Mouse (Mus musculus) adrenal gland, postnatal 36 days (tissue): ENCODE measurements around the gene Ptprg. TPM values are rescaled to one million over a fixed set of nuclear protein-coding genes. Genes with fewer than 3 reads are reported as not detected.
A peak's percentile ranks its signal among the peaks of the same experiment; 100 is the strongest.
"Not testable (repeated sequence)": the region's sequence is repeated elsewhere in the genome, so short reads cannot be mapped to it uniquely, and the experiment has no call there.

Experiments used
- DNase-seq, 2 experiments: peaks; one replicate each; pipeline ENCODE4 v3.0.0; 2021; ENCODE audit warnings: mixed read lengths in 1 of 2
- total RNA-seq, 2 experiments: library from RNA; stranded (reverse); gene quantifications; 2 replicates each; pipeline ENCODE4 v1.2.3; 2021

Ptprg gene
- total RNA-seq, 2 experiments from 2014 or later = 103 to 108 TPM

DNA sequence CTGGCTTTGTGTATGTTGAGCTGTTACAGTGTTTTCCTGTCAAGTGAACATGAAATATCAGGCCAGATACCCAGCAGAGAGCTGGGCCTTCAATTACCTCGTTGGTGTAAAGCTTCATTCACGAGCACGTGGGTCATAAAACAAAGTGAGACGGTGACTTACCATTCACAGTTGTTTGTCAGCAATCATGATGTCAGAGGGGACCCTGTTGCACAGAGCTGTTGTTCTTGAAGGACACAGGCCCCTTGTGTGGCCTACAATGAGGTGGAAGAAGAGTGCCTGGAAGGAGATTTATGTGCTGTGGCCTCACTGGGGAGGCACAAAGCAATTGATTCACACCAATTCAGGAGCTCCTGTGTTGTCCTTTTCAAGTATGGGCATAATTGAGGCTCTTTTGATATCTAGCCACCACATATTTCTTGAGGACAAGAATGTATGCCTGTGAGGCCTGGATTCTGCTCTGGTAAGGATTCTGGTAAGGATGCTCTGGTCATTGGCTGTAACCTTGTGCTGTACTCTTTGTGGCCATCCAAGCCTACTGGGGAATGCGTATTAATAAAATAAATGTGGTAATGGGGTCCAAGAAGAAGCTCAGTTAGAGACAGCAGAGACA is 503.7 kb downstream of the Ptprg start:
- DNase-seq = no peak

DNA sequence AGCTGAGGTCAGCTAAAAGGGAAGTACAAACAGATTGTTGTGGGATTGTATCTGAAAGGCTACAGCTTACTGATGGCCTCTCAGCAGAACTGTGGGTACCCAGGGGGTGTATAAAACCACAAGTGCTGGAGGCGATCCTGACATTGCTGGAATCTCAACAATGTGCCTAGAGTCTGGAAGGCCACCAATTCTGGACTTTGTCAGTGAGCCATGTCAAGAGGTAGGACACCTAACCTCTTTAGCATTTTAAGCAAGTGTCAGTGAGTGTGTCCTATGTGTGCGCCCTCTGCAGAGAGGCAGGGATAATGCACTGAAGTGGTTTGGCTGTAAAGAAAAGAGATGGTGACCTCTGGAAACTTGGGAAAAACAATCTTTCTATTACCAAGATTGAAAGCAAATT is 504.5 kb downstream of the Ptprg start:
- peak in 1 of 2 experiments; percentile 4 for DNase-seq

- no peak for DNase-seq
Observed at GRCm38 (mm10) chr14:12059149-12059548, 505.8 kb downstream of the Ptprg start.

DNA sequence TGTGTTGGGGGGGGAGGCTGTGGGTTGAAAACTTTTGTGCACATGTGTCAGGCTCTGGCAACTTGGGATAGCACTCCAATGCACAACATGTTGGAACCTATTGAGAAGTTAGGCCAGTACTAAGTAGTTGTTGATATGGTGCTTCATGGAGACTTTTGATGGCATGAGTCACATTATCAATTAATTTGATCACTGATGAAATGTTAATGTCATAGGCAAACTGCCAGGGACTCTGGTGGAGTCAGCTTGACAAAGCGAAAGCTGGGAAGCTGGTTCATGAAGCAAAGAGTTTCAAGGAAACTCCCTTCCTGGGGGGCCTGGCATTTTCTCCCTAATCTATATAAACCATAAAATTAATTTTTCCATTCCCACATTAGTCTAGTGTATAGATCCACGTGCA is 508.0 kb downstream of the Ptprg start:
- DNase-seq = not testable (repeated sequence)

GRCm38 (mm10) chr14:12062628-12063360 is 509.5 kb downstream of the Ptprg start:
- DNase-seq = peak; percentile 30 to 49

DNA sequence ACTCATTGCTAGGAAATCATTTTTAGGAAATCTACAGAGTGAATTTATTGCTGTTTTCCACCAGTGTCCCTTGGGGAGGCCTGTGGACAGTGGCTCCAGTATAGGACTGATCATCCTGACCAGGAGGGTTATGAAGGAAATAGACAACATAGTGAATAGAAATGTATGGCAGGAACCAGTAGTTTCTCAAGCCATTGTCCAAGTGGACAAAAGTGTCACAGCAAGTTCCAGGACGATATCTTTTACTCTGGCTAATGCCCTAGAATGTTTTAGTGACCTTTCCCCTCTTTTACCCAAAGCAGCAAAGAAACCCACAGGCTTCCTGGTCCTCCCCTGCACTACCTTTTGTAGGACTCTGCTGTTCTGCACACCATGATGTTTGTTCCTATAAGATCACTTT is 511.7 kb downstream of the Ptprg start:
- no peak for DNase-seq

- DNase-seq = no peak
Observed at GRCm38 (mm10) chr14:12065736-12066135, 512.4 kb downstream of the Ptprg start.

- DNase-seq = no peak
Observed at GRCm38 (mm10) chr14:12069707-12070106, 516.4 kb downstream of the Ptprg start.

DNA sequence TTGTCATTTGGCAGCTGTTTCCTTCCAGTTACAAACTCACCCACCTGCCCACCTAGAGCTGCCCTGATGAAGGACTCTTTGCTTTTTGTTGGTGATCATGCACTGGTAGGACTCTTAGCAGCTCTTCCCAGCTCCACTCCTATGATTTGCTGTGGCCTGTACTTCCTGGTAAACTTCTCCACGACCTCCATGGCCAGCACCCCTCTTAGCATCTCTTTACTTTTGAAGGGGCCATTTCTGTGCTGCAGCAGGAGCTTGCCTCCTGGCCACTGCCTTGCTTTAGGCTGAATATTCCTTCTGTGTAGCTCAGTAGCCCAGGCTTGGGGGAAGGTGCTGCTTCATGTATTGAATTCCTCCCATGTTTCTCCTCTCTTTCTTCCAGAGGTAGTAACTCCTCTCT is 517.0 kb downstream of the Ptprg start:
- DNase-seq = no peak

- no peak for DNase-seq
Observed at GRCm38 (mm10) chr14:12070856-12071465, 517.6 kb downstream of the Ptprg start.

DNA sequence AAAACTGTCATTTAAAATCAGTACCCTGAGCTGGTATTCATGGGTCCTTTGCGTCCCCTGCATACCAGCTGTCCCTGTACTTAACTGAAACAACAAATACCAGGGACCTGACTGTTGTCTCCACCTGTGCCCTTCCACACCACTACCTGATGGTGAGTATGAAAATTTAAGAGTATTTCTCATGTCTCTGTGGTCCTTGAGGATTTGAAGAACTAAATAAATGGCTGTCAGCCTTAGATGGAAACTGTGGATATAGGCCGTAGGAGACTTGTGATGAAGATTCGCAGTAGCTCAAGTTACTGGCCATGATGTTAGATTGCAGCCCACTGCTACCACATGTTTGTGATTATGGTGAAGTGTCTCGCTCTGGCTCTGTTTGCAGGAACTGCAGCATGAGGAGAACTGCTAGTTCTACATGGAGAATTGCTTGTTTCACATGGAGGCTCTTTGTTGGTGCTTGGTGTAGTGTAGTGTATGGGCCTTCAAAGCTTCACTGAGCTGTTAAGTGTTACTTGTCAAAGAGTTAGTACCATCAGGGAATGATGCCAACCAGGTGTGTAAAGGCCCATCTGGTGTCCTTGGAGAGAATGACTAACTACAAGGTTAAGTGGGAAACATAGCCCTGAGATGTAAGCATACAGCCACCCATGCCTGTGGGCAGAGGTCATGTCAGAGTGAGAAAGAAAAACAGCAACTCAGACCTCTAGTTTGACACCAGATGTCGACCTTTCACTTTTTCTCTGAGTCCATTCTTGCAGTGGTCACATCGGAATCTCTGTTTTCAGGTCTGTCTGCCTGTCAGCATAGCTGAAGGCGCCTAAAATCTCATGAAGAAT is 518.9 kb downstream of the Ptprg start:
- DNase-seq = no peak

- no peak for DNase-seq
Observed at GRCm38 (mm10) chr14:12073408-12074107, 520.2 kb downstream of the Ptprg start.

DNA sequence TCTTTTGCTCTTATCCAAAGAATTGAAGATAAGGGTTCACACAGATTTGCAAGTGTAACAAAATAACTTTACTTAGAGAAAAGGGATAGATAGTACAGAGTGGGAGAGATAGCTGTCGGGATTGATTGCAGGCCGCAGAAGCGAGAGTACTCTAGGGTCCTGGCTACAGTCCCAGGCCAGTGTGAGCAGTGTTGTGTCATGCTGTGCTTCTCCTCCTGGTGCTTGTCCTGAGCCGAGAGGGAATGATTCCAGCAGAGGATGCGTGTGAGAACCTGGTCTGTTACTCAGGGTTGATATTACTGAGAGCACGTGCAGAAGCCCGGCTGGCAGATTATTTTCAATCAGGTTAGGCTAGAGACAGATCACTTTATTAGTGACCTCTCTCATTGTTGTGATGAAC is 523.9 kb downstream of the Ptprg start:
- DNase-seq = peak in 1 of 2 experiments; percentile 6

- no peak for DNase-seq
Observed at GRCm38 (mm10) chr14:12079250-12079649, 525.9 kb downstream of the Ptprg start.

DNA sequence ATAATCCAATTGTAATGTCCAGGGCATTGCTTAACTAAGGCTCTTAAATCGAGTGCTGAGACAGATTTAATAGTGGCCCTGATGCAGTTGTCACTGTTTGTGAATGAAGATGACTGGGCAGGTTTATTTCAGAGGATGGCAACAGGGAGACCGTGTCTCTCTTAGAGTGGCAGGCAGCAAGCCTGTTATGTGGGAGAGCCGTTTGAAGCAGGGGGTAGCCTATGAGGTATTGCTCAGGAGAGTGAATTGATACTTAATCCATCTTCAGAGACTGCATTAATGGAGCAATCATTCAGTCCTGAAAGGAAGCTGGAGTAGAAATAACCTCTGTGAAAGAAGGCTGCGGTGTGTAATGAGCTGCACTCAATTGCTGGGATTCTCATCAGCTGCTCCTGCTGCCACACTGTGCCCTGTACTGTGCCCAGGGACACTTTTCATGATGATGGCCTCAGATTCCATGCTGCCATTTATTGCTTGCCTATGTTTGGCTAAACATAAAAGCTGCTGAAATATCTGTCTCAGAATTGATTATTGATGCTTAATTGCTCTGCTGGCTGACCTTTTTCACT is 526.6 kb downstream of the Ptprg start:
- DNase-seq = no peak

DNA sequence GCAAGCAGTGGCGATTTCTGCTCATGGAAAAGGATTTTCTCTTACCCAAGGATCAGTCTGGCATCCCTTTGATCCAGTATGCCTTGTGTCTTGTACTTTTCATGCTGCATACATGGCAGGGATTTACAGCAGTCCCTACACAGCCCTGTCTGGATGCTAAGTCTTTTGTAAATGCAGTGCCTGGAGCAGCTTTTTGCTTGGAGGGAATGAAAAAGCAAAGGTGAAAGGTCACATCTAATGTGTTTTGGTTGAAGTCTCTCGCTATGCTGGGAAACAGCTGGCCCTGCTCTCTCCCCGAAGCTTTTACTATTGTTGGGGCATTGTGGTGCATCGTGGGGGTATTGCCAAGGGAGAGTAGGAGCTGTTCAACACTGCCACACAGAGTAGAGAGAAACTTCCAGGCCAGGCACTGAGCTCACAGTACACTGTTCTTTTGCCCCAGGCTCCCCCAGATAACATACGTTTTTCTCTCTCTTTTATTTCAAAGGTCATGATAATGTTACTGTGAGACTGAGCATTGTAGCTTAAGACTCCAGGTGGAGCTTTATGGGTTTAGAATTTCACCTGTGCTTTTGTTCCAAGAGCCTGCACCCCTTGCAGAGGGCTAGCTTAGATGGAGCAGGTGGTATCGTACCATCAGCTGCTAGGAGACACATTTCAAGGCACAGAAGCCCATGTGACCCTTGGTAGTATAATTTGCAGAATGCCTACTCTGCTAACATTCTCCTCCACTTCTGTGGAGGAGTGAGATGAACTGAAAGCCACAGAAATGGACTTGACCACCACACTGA is 529.0 kb downstream of the Ptprg start:
- DNase-seq = no peak

DNA sequence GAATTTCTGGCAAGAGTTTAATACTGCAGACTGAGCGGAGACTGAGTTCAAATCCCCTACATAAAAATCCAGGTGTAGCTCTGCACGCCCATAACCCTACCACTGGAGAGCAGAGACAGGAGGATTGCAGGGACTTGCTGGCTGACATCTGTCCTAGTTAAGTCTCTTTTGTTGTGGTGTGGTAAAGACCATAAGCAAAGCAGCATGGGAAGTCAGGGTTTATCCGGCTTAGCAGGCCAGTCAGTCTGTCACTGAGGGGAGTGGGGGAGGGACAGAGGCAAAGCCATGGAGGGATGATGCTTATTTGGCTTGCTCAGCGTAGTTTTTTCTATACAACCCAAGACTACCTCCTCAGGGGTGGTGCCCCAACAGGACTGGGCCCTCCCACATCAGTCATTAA is 530.7 kb downstream of the Ptprg start:
- DNase-seq = no peak

DNA sequence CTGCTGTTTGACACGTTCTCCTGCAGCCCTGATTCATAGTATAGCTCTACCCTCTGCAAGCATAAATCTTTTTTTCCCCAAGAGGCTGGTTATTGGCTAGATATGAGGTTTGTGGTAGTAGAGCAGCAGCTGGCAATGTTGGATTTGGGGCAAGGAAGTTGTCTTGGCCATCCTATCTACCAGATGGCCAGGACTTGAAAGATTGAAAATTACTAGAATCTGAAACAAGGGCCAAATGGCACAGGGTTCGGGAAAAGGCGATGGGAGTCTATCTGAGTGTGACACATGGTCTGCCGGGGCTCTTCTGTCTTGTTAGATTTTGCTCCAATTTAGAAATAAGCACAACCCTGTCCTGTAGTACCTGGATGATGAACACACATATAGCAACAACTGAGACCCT is 531.7 kb downstream of the Ptprg start:
- DNase-seq = no peak

- no peak for DNase-seq
Observed at GRCm38 (mm10) chr14:12086167-12086566, 532.8 kb downstream of the Ptprg start.

DNA sequence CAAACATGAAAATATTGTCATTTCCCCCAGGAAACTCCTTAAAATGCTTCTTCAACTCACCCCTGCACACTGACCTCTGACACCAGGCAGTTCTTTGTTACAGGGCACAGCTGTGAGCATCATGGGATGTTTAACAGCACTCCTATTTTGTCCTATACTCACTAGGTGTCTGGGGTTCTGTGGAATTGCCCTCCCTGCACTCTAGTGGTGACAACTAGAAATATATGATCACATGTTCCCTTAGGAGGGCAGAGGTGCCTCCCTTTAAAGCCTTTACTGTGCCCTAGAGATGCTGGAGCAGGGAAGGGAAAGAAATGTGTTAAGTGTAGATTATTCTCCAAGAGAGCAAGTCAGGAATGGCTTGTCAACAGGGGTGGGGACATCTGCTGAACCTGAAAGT is 536.6 kb downstream of the Ptprg start:
- DNase-seq = no peak

- no peak for DNase-seq
Observed at GRCm38 (mm10) chr14:12091730-12092129, 538.4 kb downstream of the Ptprg start.
